21 mouse cellular contexts compared by ENCODE assay signal in the genomic region with DNA sequence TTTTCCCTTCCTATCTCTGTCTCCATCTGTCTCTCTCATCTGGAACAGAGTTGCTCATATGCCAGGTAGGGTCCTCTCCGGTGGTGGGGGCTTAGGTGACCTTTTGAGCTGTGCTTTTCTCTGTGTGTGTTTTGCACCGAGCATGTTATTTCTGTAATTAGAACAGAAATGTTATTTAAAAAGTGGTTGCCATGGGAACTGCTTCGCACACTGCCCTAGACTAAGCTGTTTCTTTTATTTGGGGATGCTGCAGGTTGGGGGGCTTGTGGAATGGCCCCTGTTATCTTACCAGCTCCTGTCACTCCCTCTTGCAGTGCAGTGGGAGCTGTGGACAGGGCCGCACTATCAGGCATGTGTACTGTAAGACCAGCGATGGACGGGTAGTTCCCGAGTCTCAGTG. TPM values are rescaled to one million over a fixed set of nuclear protein-coding genes. Genes with fewer than 3 reads are reported as not detected.
DNase-seq lines count a peak whose midpoint lies in the region; ATAC-seq and TF ChIP-seq lines count a peak whose summit lies in the region.
"Had no signal": no experiment of that assay in that cellular context is flagged by ENCODE, and none has a peak within 500 bp of the region (broad histone marks: within the 10 kb centered on the region; RNA-seq: fewer than 3 reads in every experiment).

No protein-coding gene starts in this region.

- ATAC-seq in forebrain, postnatal 0 days, result peak; percentile 81
- ATAC-seq in forebrain, embryonic 13.5 days, result no peak
- ATAC-seq: intestine, postnatal 0 days; liver, postnatal 0 days had no signal

- H3K27me3 ChIP-seq in forebrain, postnatal 0 days (ENCODE audit: insufficient read depth, low read length), result no peaks in the 10 kb centered on the region
- H3K27me3 ChIP-seq in forebrain, embryonic 13.5 days, result no peaks in the 10 kb centered on the region; the same call in 1 of the 2 replicates
- H3K27me3 ChIP-seq: limb, embryonic 15.5 days had no signal

- no peak overlapping the region for H3K4me3 ChIP-seq in forebrain, postnatal 0 days (ENCODE audit: low read depth, low read length)
- no peak overlapping the region for H3K4me3 ChIP-seq in forebrain, embryonic 13.5 days
- no peak overlapping the region for H3K4me3 ChIP-seq in left cerebral cortex, adult 2 months
- H3K4me3 ChIP-seq: limb, embryonic 15.5 days had no signal

- peak overlapping the region; percentile 79 for H3K27ac ChIP-seq in forebrain, postnatal 0 days (ENCODE audit: low read depth, low read length)
- H3K27ac ChIP-seq in forebrain, embryonic 13.5 days, result no peak overlapping the region
- peak overlapping the region; percentile 84 for H3K27ac ChIP-seq in left cerebral cortex, adult 2 months
- H3K27ac ChIP-seq: limb, embryonic 15.5 days had no signal

- no peak overlapping the region; the same call in 1 of the 2 replicates for H3K4me2 ChIP-seq in forebrain, postnatal 0 days (ENCODE audit: low read depth)
- no peak overlapping the region for H3K4me2 ChIP-seq in forebrain, embryonic 13.5 days
- H3K4me2 ChIP-seq: limb, embryonic 15.5 days had no signal

- H3K9ac ChIP-seq in forebrain, postnatal 0 days, result no peak overlapping the region
- no peak overlapping the region for H3K9ac ChIP-seq in forebrain, embryonic 13.5 days
- H3K9ac ChIP-seq: limb, embryonic 15.5 days; liver, postnatal 0 days had no signal

- intact Hi-C loops in left cerebral cortex, adult 2 months (cut with DNase I), result no loop called here
- intact Hi-C loops in left cerebral cortex, postnatal 4 days (cut with DNase I), result no loop called here

- TF ChIP-seq CTCF in forebrain, postnatal 0 days (IDR thresholded peaks at IDR 0.05; ENCODE audit: low read depth), result no peak
- no peak for TF ChIP-seq CTCF in left cerebral cortex, adult 2 months (IDR thresholded peaks at IDR 0.05)
- no peak for TF ChIP-seq CTCF in brain, embryonic 14.5 days (IDR thresholded peaks at IDR 0.05; ENCODE audit: borderline replicate concordance, extremely low read depth, insufficient read depth, insufficient read length)

- no peaks in the 10 kb centered on the region for H3K9me3 ChIP-seq in forebrain, postnatal 0 days (ENCODE audit: low read length)
- no peaks in the 10 kb centered on the region for H3K9me3 ChIP-seq in forebrain, embryonic 13.5 days (replicated peaks)
- H3K9me3 ChIP-seq: limb, embryonic 15.5 days had no signal

- no peaks in the 10 kb centered on the region for H3K36me3 ChIP-seq in forebrain, postnatal 0 days (ENCODE audit: insufficient read depth)
- no peaks in the 10 kb centered on the region for H3K36me3 ChIP-seq in forebrain, embryonic 13.5 days (ENCODE audit: poor library complexity, severe bottlenecking)
- H3K36me3 ChIP-seq: limb, embryonic 15.5 days had no signal

- peaks cover 15% of the 10 kb centered on the region for H3K4me1 ChIP-seq in forebrain, postnatal 0 days (ENCODE audit: insufficient read depth)
- H3K4me1 ChIP-seq in forebrain, embryonic 13.5 days, result peaks cover 12% of the 10 kb centered on the region

- DNase-seq in forebrain, postnatal 0 days, result peak; percentile 71
- no peak for DNase-seq in left cerebral cortex, adult 2 months (ENCODE audit: extremely low spot score in 1 of 2, low spot score in 2 of 2)
- DNase-seq in left cerebral cortex, postnatal 4 days, result no peak
- DNase-seq in brain, embryonic 14.5 days (ENCODE audit: low read depth), result peak; percentile 44
- peak; percentile 38 to 43 for DNase-seq in layer of hippocampus, postnatal 36 days
- no peak for DNase-seq in embryo, embryonic 10 days (ENCODE audit: low spot score)
- no peak for DNase-seq in neural tube, embryonic 10.5 days (ENCODE audit: extremely low spot score, low spot score)
- DNase-seq: adrenal gland, postnatal 14 days; cerebellum, postnatal 14 days; kidney, postnatal 14 days; liver, postnatal 0 days; lung, postnatal 4 days; thymus, adult 18-20 months had no signal

- no peak for TF ChIP-seq POLR2A in brain, embryonic 14.5 days (IDR thresholded peaks at IDR 0.05; ENCODE audit: borderline replicate concordance, extremely low read depth, insufficient read depth, insufficient read length, poor library complexity, severe bottlenecking)

- 38% methylated on average over 7 of the region's 7 CpGs for WGBS in forebrain, postnatal 0 days
- 54% methylated on average over 7 of the region's 7 CpGs for WGBS in forebrain, embryonic 13.5 days

RNA-seq across cellular contexts. Expression of a gene that starts 24.4 kb away (rescaled TPM):
- total RNA-seq in forebrain, postnatal 0 days (2014; rRNA removed), result 24.5 and 32.9 TPM in 2 replicates
- polyA plus RNA-seq in forebrain, postnatal 0 days (2015; fragmentation: Nextera tagmentation; extraction: Ambion mirVana), result 12.7 and 14.8 TPM in 2 replicates
- 5.7 and 7.6 TPM in 2 replicates for polyA plus RNA-seq in forebrain, embryonic 13.5 days (2015; fragmentation: Nextera tagmentation; extraction: Ambion mirVana)
- total RNA-seq in left cerebral cortex, adult 2 months (2021), result 10 to 100 TPM; 16.2 to 21.4 TPM
- 10 to 100 TPM; 23.8 to 25.1 TPM for total RNA-seq in left cerebral cortex, postnatal 4 days (2021)
- polyA plus RNA-seq in brain, embryonic 14.5 days (2012; rRNA removed), result 12.1 and 14.3 TPM in 2 replicates
- total RNA-seq in layer of hippocampus, postnatal 36 days (2021), result 10 to 100 TPM; 10.5 to 12.3 TPM
- total RNA-seq: neutrophil, adult 5-6 weeks had no signal

RNA-seq across cellular contexts. Expression of a gene that starts 31.6 kb away (rescaled TPM):
- not detected in 2 replicates for total RNA-seq in forebrain, postnatal 0 days (2014; rRNA removed)
- 0.12 and 0.15 TPM in 2 replicates for polyA plus RNA-seq in forebrain, postnatal 0 days (2015; fragmentation: Nextera tagmentation; extraction: Ambion mirVana)
- not detected in 2 replicates for polyA plus RNA-seq in forebrain, embryonic 13.5 days (2015; fragmentation: Nextera tagmentation; extraction: Ambion mirVana)
- total RNA-seq in left cerebral cortex, adult 2 months (2021), result under 1 TPM in 1 of 2 experiments, not detected in 1; 0.75 TPM
- under 1 TPM in 1 of 2 experiments, not detected in 1; 0.42 TPM for total RNA-seq in left cerebral cortex, postnatal 4 days (2021)
- 0.26 and 0.73 TPM in 2 replicates for polyA plus RNA-seq in brain, embryonic 14.5 days (2012; rRNA removed)
- under 1 TPM; 0.46 to 0.77 TPM for total RNA-seq in layer of hippocampus, postnatal 36 days (2021)
- total RNA-seq: adrenal gland, postnatal 14 days; heart, adult 8-10 months; heart, postnatal 25 days; neutrophil, adult 5-6 weeks had no signal
- polyA plus RNA-seq: forebrain, embryonic 11.5 days; intestine, postnatal 0 days; liver, postnatal 0 days; urinary bladder, adult 2 months had no signal

RNA-seq across cellular contexts. Expression of a gene that starts 38.7 kb away (rescaled TPM):
- 7.5 and 7.8 TPM in 2 replicates for total RNA-seq in forebrain, postnatal 0 days (2014; rRNA removed)
- 23.9 and 26.2 TPM in 2 replicates for polyA plus RNA-seq in forebrain, postnatal 0 days (2015; fragmentation: Nextera tagmentation; extraction: Ambion mirVana)
- polyA plus RNA-seq in forebrain, embryonic 13.5 days (2015; fragmentation: Nextera tagmentation; extraction: Ambion mirVana), result 0.76 and 1.7 TPM in 2 replicates
- 100 to 1,000 TPM; 103 to 109 TPM for total RNA-seq in left cerebral cortex, adult 2 months (2021)
- total RNA-seq in left cerebral cortex, postnatal 4 days (2021), result 10 to 100 TPM; 55.8 to 61.9 TPM
- polyA plus RNA-seq in brain, embryonic 14.5 days (2012; rRNA removed), result 5.6 and 7.2 TPM in 2 replicates
- total RNA-seq in layer of hippocampus, postnatal 36 days (2021), result 100 to 1,000 TPM; 107 to 130 TPM
- total RNA-seq: neutrophil, adult 5-6 weeks had no signal
- polyA plus RNA-seq: liver, postnatal 0 days had no signal

Comparison
In these comparisons a context has a peak if more than half of its experiments do, and no peak if none do; other contexts are left out.
1. DNase-seq: peak in forebrain, postnatal 0 days (single experiment), brain, embryonic 14.5 days (single experiment) and layer of hippocampus, postnatal 36 days (2 of 2); none in left cerebral cortex, adult 2 months (0 of 2), left cerebral cortex, postnatal 4 days (single experiment), embryo, embryonic 10 days (single experiment) and neural tube, embryonic 10.5 days (single experiment).